Mouse (Mus musculus) layer of hippocampus, adult 8-10 months (tissue): Measurements from ENCODE around the gene 2310030G06Rik. TPM values are rescaled to one million over a fixed set of nuclear protein-coding genes. Genes with fewer than 3 reads are reported as not detected.
A peak's percentile ranks its signal among the peaks of the same experiment; 100 is the strongest.

Experiments used
- DNase-seq, 2 experiments: peaks; one replicate each; pipeline ENCODE4 v3.0.0; 2022; ENCODE audit warnings: low spot score in 2 of 2
- total RNA-seq, 4 experiments: library from RNA; stranded (reverse); gene quantifications; 2 replicates each; pipeline ENCODE4 v1.2.4; 2022

Gene 2310030G06Rik
- total RNA-seq, 4 experiments from 2014 or later, result 0.96 to 2.3 (median 1.8) TPM

GRCm38 (mm10) chr9:50742744-50743143, 3.6 kb downstream of the 2310030G06Rik start:
- DNase-seq, result no peak

DNA sequence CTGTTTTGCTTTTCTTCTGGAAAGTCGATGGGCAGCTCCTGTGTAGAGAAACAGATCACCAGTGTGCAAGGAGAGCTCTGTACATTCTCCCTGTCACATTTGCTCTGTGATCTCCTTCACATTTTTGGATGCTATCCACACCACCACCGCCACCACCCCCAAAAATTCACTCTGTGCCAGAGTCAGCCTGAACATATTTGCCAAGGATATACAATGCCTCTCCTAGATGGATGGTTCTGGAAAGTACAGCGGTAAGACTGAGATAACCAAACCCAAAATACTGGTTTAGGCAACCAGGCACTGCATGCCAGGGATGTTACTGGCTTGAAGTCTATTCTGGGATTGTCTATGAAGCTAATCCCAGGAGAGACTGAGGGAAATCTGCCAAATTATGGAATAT, 4.1 kb downstream of the 2310030G06Rik start:
- DNase-seq, result no peak

DNA sequence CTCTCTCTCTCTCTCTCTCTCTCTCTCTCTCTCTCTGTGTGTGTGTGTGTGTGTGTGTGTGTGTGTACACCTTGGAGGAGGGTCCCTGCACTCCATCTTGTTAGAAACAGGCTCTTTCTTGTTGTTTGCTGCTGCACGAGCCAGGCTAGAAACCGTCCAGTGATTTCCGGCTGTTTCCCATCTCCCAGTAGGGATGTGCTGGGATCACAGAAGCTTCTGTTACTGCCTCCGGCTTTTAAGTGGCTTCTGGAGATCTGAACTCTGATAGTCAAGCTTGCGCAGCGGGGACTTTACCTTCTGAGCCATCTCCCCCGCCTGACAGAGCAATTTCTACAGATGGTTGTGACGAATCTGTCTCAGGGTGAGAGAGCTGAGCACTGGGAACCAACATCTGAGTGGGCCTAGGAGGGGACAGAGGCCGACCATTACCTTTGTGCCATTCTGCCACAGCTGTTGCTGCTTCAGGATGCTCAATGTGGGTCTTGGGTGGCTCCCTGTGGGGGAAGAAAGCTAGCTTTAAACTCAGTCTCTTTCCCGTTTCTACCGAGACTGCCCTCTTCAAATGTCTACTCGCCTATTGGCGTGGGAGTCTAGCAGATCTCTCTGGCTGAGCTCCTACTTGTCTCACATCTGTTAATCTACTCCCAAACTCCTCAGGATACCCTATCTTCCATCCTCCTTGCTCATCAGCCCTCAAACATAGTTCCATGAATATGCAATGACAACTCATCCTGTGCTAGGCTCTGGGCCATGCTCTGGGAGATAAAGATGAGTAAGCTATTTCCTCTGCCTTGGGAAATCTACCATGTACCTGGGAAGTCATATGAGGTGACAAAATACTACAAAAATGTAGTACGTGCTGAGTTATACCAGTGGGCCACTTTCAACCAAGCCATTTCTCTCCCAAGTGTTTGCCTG, 5.2 kb downstream of the 2310030G06Rik start:
- DNase-seq, result no peak

- DNase-seq, result peak; percentile 93 to 94
Observed at GRCm38 (mm10) chr9:50738914-50739870, 7.1 kb downstream of the 2310030G06Rik start, which contains the start of gene Dixdc1. Gene Dixdc1 (minus strand): TSS chr9:50739517.

GRCm38 (mm10) chr9:50734989-50735388, 11.3 kb downstream of the 2310030G06Rik start:
- peak in 1 of 2 experiments; percentile 63 for DNase-seq

- DNase-seq, result no peak
Observed at GRCm38 (mm10) chr9:50732560-50732959, 13.8 kb downstream of the 2310030G06Rik start.

GRCm38 (mm10) chr9:50729600-50729999, 16.7 kb downstream of the 2310030G06Rik start:
- no peak for DNase-seq

- peak; percentile 83 to 86 for DNase-seq
Observed at GRCm38 (mm10) chr9:50727925-50728651, 18.2 kb downstream of the 2310030G06Rik start.

- DNase-seq, result peak in 1 of 2 experiments; percentile 46
Observed at GRCm38 (mm10) chr9:50727171-50727924, 19.0 kb downstream of the 2310030G06Rik start.

GRCm38 (mm10) chr9:50725921-50726590, 20.3 kb downstream of the 2310030G06Rik start:
- DNase-seq, result no peak

- DNase-seq, result no peak
Observed at GRCm38 (mm10) chr9:50724661-50725330, 21.5 kb downstream of the 2310030G06Rik start.

GRCm38 (mm10) chr9:50724147-50724546, 22.2 kb downstream of the 2310030G06Rik start:
- DNase-seq, result no peak

GRCm38 (mm10) chr9:50723406-50723805, 22.9 kb downstream of the 2310030G06Rik start:
- DNase-seq, result peak; percentile 71 to 81

- no peak for DNase-seq
Observed at GRCm38 (mm10) chr9:50722451-50722911, 23.9 kb downstream of the 2310030G06Rik start.

DNA sequence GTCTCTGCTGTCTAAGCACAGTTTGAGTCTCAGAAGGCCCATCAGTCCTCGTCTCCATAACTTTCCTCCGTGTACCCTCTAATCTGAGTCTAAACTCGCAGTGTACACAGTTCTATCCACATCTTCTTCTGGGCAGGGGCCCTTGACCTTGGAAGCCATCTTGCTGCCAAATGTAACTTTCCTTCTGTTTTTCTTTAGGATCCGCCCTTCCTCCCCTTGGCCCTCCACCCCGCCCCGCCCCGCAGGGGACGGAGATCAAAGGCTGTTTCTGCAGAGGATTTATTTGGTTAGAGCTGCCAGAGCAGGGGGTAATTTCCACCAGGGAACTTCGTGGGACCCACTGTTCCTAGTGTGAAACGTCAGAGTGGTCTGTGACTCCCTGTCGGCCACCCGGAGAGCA, 25.3 kb downstream of the 2310030G06Rik start:
- no peak for DNase-seq

DNA sequence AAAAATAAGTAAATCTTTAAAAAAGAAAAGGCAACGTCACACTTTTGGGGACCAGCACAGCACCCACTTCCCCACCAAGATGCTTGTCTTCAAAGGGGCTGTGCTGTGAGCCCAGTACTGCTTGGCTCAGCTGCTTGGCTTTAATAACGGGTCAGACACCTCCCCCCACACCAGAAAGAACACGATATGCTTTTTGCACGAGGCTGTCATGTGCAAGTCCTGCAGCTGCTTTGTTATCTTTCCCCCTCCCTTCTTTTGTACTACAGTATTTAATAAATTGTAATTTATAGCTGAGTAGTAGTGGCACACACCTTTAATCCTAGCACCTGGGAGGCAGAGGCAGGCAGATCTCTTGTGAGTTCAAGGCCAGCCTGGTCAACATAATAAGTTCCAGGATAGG, 27.5 kb downstream of the 2310030G06Rik start:
- DNase-seq, result no peak

GRCm38 (mm10) chr9:50714188-50714587, 32.1 kb downstream of the 2310030G06Rik start:
- DNase-seq, result no peak

DNA sequence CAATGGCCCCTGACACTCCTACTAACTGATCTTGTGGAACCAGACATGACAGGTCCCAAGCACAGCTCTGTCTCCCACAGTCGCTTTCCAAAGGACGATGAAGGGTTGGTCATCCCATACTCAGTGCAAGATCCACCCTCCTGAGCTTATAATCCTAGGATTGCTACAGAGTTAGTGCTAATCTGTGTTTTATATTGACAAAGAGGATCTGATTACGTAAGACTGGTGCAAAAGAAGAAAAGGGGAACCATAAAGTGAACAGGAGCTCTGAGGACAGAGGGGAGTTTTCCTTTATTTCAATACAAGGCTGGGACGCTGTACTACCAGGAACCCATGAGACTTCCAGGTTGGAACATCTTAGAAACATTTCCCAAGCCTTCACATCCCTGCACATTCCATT, 35.0 kb downstream of the 2310030G06Rik start:
- no peak for DNase-seq

GRCm38 (mm10) chr9:50709108-50709507, 37.2 kb downstream of the 2310030G06Rik start:
- no peak for DNase-seq
